Comparison of ENCODE assay signal across 31 mouse cellular contexts in the genomic region with DNA sequence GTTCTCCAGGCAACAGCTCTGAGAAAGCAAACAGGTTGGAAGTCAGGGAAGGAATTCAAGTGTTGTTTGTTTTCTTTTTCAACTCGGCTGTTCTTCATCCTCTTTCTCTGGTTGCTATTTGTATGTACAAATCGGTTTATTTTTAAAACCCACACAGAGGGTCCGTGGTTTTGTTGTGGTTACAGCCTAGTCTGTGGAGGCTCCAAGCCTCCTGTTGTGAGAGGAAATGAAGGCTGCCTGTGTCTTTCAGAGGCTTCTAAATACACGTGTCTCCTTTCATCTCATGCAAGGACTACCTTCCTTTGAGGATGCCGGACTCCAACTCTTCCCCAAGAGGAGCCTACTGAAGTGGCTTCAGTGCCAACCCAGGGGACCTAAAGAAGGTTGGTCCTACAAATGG.
DNase-seq lines count a peak whose midpoint lies in the region; ATAC-seq lines count a peak whose summit lies in the region.
"Had no signal": no experiment of that assay in that cellular context is flagged by ENCODE, and none has a peak within 500 bp of the region (broad histone marks: within the 10 kb centered on the region; RNA-seq: fewer than 3 reads in every experiment).

No protein-coding gene starts in this region.

- no peak overlapping the region for H3K9ac ChIP-seq in hindbrain, embryonic 16.5 days (ENCODE audit: low read depth, low read length)
- H3K9ac ChIP-seq in hindbrain, embryonic 13.5 days, result no peak overlapping the region
- H3K9ac ChIP-seq: embryonic facial prominence, embryonic 12.5 days; limb, embryonic 15.5 days; liver, embryonic 14.5 days; neural tube, embryonic 15.5 days; stomach, embryonic 15.5 days had no signal

- no peak overlapping the region for H3K4me2 ChIP-seq in hindbrain, embryonic 16.5 days (ENCODE audit: low read length)
- no peak overlapping the region for H3K4me2 ChIP-seq in hindbrain, embryonic 13.5 days
- H3K4me2 ChIP-seq: embryonic facial prominence, embryonic 12.5 days; limb, embryonic 15.5 days; neural tube, embryonic 15.5 days; stomach, embryonic 15.5 days had no signal

- peak; percentile 17 for DNase-seq in CD4-positive, CD25-positive, alpha-beta regulatory T cell, adult 2 months (ENCODE audit: low read depth, low spot score)
- DNase-seq in thymus, postnatal 14 days, result peak; percentile 58
- DNase-seq in layer of hippocampus, adult 9-10 months (ENCODE audit: low spot score), result no peak
- no peak for DNase-seq in cerebellum, postnatal 36 days
- DNase-seq: adrenal gland, adult 2 months; adrenal gland, postnatal 36 days; cerebellum, adult 2 months; cerebellum, postnatal 14 days; heart, adult 2 months; kidney, adult 9 months; kidney, postnatal 4 days; layer of hippocampus, adult 9-11 months; lung, adult 2 months; lung, postnatal 10 days; midbrain, embryonic 14.5 days; retina, postnatal 1 day; right cerebral cortex, postnatal 14 days had no signal

- 52% methylated on average over 5 of the region's 5 CpGs for WGBS in hindbrain, embryonic 16.5 days
- 51% methylated on average over 5 of the region's 5 CpGs for WGBS in hindbrain, embryonic 13.5 days

- no peaks in the 10 kb centered on the region for H3K4me1 ChIP-seq in hindbrain, embryonic 16.5 days (ENCODE audit: control insufficient read depth, insufficient read depth, low read depth, low read length)
- no peaks in the 10 kb centered on the region for H3K4me1 ChIP-seq in hindbrain, embryonic 13.5 days (replicated peaks)
- H3K4me1 ChIP-seq: embryonic facial prominence, embryonic 12.5 days; limb, embryonic 10.5 days; limb, embryonic 15.5 days; neural tube, embryonic 15.5 days; stomach, embryonic 15.5 days had no signal

- ATAC-seq in CD4-positive, CD25-positive, alpha-beta regulatory T cell, adult 4 months, result no peak
- ATAC-seq in hindbrain, embryonic 16.5 days, result no peak
- ATAC-seq in hindbrain, embryonic 13.5 days (ENCODE audit: low FRiP score), result no peak
- 0 out of 2 replicates have a peak, but pooled peaks have one; percentile 29 for ATAC-seq in megakaryocyte progenitor cell, adult 5-6 weeks (replicated peaks; ENCODE audit: poor library complexity)
- ATAC-seq: activated CD4-positive, CD25-positive, alpha-beta regulatory T cell, adult 4 months; forebrain, embryonic 16.5 days; intestine, postnatal 0 days had no signal

- no peaks in the 10 kb centered on the region for H3K36me3 ChIP-seq in hindbrain, embryonic 16.5 days (ENCODE audit: control insufficient read depth, insufficient read depth, low read length)
- no peaks in the 10 kb centered on the region for H3K36me3 ChIP-seq in hindbrain, embryonic 13.5 days
- H3K36me3 ChIP-seq: embryonic facial prominence, embryonic 12.5 days; limb, embryonic 10.5 days; limb, embryonic 15.5 days; neural tube, embryonic 15.5 days; stomach, embryonic 15.5 days had no signal

- no peaks in the 10 kb centered on the region for H3K9me3 ChIP-seq in hindbrain, embryonic 16.5 days (ENCODE audit: control insufficient read depth, low read length)
- H3K9me3 ChIP-seq in hindbrain, embryonic 13.5 days, result no peaks in the 10 kb centered on the region
- H3K9me3 ChIP-seq: embryonic facial prominence, embryonic 12.5 days; limb, embryonic 10.5 days; limb, embryonic 15.5 days; neural tube, embryonic 15.5 days; stomach, embryonic 15.5 days had no signal

- H3K4me3 ChIP-seq in hindbrain, embryonic 16.5 days (ENCODE audit: low read length), result no peak overlapping the region
- H3K4me3 ChIP-seq in hindbrain, embryonic 13.5 days, result no peak overlapping the region
- H3K4me3 ChIP-seq: embryonic facial prominence, embryonic 12.5 days; heart, adult 2 months; limb, embryonic 10.5 days; limb, embryonic 15.5 days; neural tube, embryonic 15.5 days; stomach, embryonic 15.5 days had no signal

- no peaks in the 10 kb centered on the region for H3K27me3 ChIP-seq in hindbrain, embryonic 16.5 days (replicated peaks; ENCODE audit: control insufficient read depth, insufficient read depth, low read length)
- H3K27me3 ChIP-seq in hindbrain, embryonic 13.5 days, result no peaks in the 10 kb centered on the region
- H3K27me3 ChIP-seq: embryonic facial prominence, embryonic 12.5 days; limb, embryonic 15.5 days; neural tube, embryonic 15.5 days; stomach, embryonic 15.5 days had no signal

- H3K27ac ChIP-seq in hindbrain, embryonic 16.5 days (ENCODE audit: low read depth, low read length), result 0 out of 2 replicates have a peak overlapping the region, but pooled peaks have one; percentile 23
- no peak overlapping the region for H3K27ac ChIP-seq in hindbrain, embryonic 13.5 days
- H3K27ac ChIP-seq: embryonic facial prominence, embryonic 12.5 days; heart, adult 2 months; limb, embryonic 10.5 days; limb, embryonic 15.5 days; liver, embryonic 14.5 days; macrophage; neural tube, embryonic 15.5 days; stomach, embryonic 15.5 days had no signal

Comparison
In these comparisons a context has a peak if more than half of its experiments do, and no peak if none do; other contexts are left out.
1. DNase-seq: peak in CD4-positive, CD25-positive, alpha-beta regulatory T cell, adult 2 months (single experiment) and thymus, postnatal 14 days (single experiment); none in layer of hippocampus, adult 9-10 months (single experiment) and cerebellum, postnatal 36 days (0 of 2).